Mouse (Mus musculus) lung, embryonic 14.5 days (tissue): Measurements from ENCODE around the gene Npr1. TPM values are rescaled to one million over a fixed set of nuclear protein-coding genes. Genes with fewer than 3 reads are reported as not detected.
A peak's percentile ranks its signal among the peaks of the same experiment; 100 is the strongest.

Experiments
- ATAC-seq: fragments of 200-750 bp; cut with Nextera tagmentation; 2 replicates; pipeline ENCODE4 v1.8.0; 2017; ENCODE audit warnings: mild to moderate bottlenecking, moderate TSS enrichment, moderate library complexity; ENCODE audit not compliant: insufficient read depth
- DNase-seq: peaks from one replicate; pipeline ENCODE4 v3.0.0-alpha.2; 2015
- H3K27ac ChIP-seq: fragments of 300-500 bp; sonication (generic); 2 replicates; pipeline ENCODE4 v1.5.1; 2014; ENCODE audit warnings: low read depth, mild to moderate bottlenecking, moderate library complexity
- H3K27me3 ChIP-seq: fragments of 300-500 bp; sonication (generic); 2 replicates; pipeline ENCODE4 v1.6.1; 2014; ENCODE audit warnings: low read length, control low read depth; ENCODE audit not compliant: insufficient read depth
- H3K36me3 ChIP-seq: fragments of 300-500 bp; sonication (generic); 2 replicates; pipeline ENCODE4 v1.6.1; 2014; ENCODE audit warnings: control low read depth; ENCODE audit not compliant: insufficient read depth
- H3K4me1 ChIP-seq: fragments of 300-500 bp; sonication (generic); 2 replicates; pipeline ENCODE4 v1.6.1; 2014; ENCODE audit warnings: antibody characterized with exemption, control low read depth; ENCODE audit not compliant: insufficient read depth
- H3K4me2 ChIP-seq: fragments of 300-500 bp; sonication (generic); 2 replicates; pipeline ENCODE4 v1.6.1; 2014; ENCODE audit warnings: mild to moderate bottlenecking
- H3K4me3 ChIP-seq: fragments of 300-500 bp; sonication (generic); 2 replicates; pipeline ENCODE4 v1.5.1; 2014; ENCODE audit warnings: low read depth, low read length
- H3K9ac ChIP-seq: fragments of 300-500 bp; sonication (generic); 2 replicates; pipeline ENCODE4 v1.6.1; 2014
- H3K9me3 ChIP-seq: fragments of 300-500 bp; sonication (generic); 2 replicates; pipeline ENCODE4 v1.6.1; 2016; ENCODE audit warnings: low read depth, low read length, control low read depth
- CTCF ChIP-seq: IDR thresholded peaks from 2 replicates; pipeline ENCODE4 v1.5.1; 2016; ENCODE audit warnings: antibody characterized with exemption, low read depth
- WGBS: fragments of 180-500 bp; shearing (Covaris S2); extraction: QIAGEN DNeasy Blood & Tissue Kit; methylation state at CpG from one replicate; pipeline ENCODE4 v1.1.7; 2014; 5-methylcytosine and 5-hydroxymethylcytosine counted together
- polyA plus RNA-seq: library from polyadenylated mRNA; unstranded; fragments of >200 nt; fragmentation: Nextera tagmentation; extraction: Ambion mirVana; gene quantifications from 2 replicates; pipeline ENCODE4 v1.2.1, GENCODE M21; 2014

Npr1 gene
- polyA plus RNA-seq, 1 experiment from 2014 or later: 17.8 TPM

- TF ChIP-seq CTCF: no peak
Measured at GRCm38 (mm10) chr3:90427574-90427973, 38.1 kb downstream of the Npr1 start.

DNA sequence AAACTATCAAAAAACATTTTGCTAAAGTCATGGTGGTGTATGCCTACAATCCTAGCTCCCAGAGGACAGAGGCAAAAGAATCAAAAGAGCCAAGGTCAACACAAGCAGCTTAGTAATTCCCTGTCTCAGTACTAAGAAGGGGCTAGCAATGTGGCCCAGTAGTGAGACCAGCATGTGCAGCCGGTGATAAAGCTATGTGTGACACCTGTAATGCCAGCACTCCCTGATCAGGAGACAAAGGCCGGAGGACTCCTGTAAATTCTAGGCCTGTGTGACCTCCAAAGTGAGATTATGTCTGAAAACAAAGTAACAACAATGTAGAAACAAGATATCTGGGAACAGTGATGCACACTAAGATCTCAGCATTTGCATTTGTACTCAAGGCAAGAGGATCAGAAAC is 40.2 kb downstream of the Npr1 start:
- Histone ChIP-seq H3K9ac (no peak overlapping the region), H3K4me2 (no peak overlapping the region), H3K4me3 (no peak overlapping the region), H3K27me3 (no peaks in the 10 kb centered on the region), H3K4me1 (no peaks in the 10 kb centered on the region), H3K9me3 (no peaks in the 10 kb centered on the region), H3K36me3 (peaks cover 38% of the 10 kb centered on the region), H3K27ac (no peak overlapping the region)
- 69% methylated on average over 2 of the region's 2 CpGs for WGBS
- DNase-seq (no peak), ATAC-seq (no peak)
- TF ChIP-seq CTCF: no peak

More at GRCm38 (mm10) chr3:90427574-90427973, 38.1 kb downstream of the Npr1 start:
- Histone ChIP-seq H3K4me2 (no peak overlapping the region), H3K36me3 (peaks cover 24% of the 10 kb centered on the region), H3K9ac (no peak overlapping the region), H3K27me3 (no peaks in the 10 kb centered on the region), H3K27ac (no peak overlapping the region), H3K4me1 (peaks cover 16% of the 10 kb centered on the region; the same call in 1 of the 2 replicates), H3K4me3 (no peak overlapping the region), H3K9me3 (no peaks in the 10 kb centered on the region)
- ATAC-seq (no peak), DNase-seq (no peak)
- WGBS: 92% methylated on average over 1 of the region's 1 CpGs

GRCm38 (mm10) chr3:90423549-90423948 is 42.1 kb downstream of the Npr1 start:
- Histone ChIP-seq H3K4me1 (no peaks in the 10 kb centered on the region), H3K4me3 (no peak overlapping the region), H3K36me3 (peaks cover 53% of the 10 kb centered on the region), H3K27ac (no peak overlapping the region), H3K9ac (no peak overlapping the region), H3K27me3 (no peaks in the 10 kb centered on the region), H3K9me3 (no peaks in the 10 kb centered on the region), H3K4me2 (no peak overlapping the region)
- no peak for DNase-seq
- ATAC-seq: no peak
- TF ChIP-seq CTCF: no peak

GRCm38 (mm10) chr3:90420696-90421095 is 45.0 kb downstream of the Npr1 start:
- 81% methylated on average over 6 of the region's 6 CpGs for WGBS
- DNase-seq (no peak), ATAC-seq (no peak)
- no peak overlapping the region for H3K4me2 ChIP-seq
- peaks cover 72% of the 10 kb centered on the region for H3K36me3 ChIP-seq
- H3K9me3 ChIP-seq: no peaks in the 10 kb centered on the region
- no peak for TF ChIP-seq CTCF
- no peaks in the 10 kb centered on the region for H3K4me1 ChIP-seq
- no peak overlapping the region for H3K27ac ChIP-seq
- no peak overlapping the region for H3K9ac ChIP-seq
- H3K4me3 ChIP-seq: no peak overlapping the region
- H3K27me3 ChIP-seq: no peaks in the 10 kb centered on the region

DNA sequence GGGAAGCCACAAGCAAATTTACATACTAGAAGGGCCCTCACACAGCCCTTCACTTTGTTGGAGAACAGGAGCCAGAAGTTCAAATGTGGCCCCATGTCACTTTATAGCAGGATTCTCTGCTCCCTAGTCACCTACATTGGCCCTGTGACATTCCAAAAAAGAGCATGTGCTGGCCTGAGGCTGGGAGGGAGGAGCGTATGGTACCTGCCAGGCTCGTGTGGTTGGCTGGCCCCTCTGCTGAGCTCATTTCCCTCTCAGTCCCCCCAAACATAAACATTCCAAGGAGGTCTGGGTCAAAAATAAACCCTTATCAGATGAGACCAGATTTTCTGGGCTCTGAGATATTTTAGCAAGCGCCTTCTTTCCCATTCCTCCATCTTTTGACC is 52.7 kb downstream of the Npr1 start:
- peaks cover 90% of the 10 kb centered on the region for H3K36me3 ChIP-seq
- TF ChIP-seq CTCF: no peak
- no peaks in the 10 kb centered on the region for H3K9me3 ChIP-seq
- H3K9ac ChIP-seq: no peak overlapping the region
- H3K4me2 ChIP-seq: no peak overlapping the region
- 17% methylated on average over 3 of the region's 3 CpGs for WGBS
- H3K27ac ChIP-seq: no peak overlapping the region
- H3K4me1 ChIP-seq: no peaks in the 10 kb centered on the region
- H3K27me3 ChIP-seq: no peaks in the 10 kb centered on the region
- peak; percentile 41; the same call in 1 of the 2 replicates for ATAC-seq
- no peak for DNase-seq
- H3K4me3 ChIP-seq: no peak overlapping the region

GRCm38 (mm10) chr3:90412312-90413010 is 53.2 kb downstream of the Npr1 start:
- no peaks in the 10 kb centered on the region for H3K4me1 ChIP-seq
- H3K27me3 ChIP-seq: no peaks in the 10 kb centered on the region
- no peak overlapping the region for H3K4me2 ChIP-seq
- H3K9me3 ChIP-seq: no peaks in the 10 kb centered on the region
- 46% methylated on average over 5 of the region's 5 CpGs for WGBS
- peak; percentile 96 for TF ChIP-seq CTCF
- no peak overlapping the region for H3K4me3 ChIP-seq
- ATAC-seq: peak; percentile 68
- H3K27ac ChIP-seq: no peak overlapping the region
- H3K9ac ChIP-seq: no peak overlapping the region
- H3K36me3 ChIP-seq: peaks cover 90% of the 10 kb centered on the region
- DNase-seq: peak; percentile 90

DNA sequence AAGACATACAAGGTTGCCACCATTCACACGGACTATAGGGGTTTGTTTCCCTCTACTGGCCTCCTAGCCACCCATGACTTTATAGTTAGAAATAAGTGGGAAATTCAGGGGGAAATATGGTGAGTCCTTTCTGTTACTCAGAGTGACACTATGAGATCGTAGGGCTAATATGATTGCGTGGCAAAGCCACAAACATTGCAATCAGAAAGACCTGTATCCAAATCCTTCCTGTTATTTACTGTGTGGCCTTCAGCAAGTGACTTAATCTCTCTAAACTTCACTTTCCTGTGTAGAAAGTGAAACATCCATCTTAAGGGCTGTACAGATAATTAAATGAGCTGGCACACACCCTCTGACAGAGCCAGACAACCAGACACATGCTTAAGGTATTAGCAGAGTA is 56.9 kb downstream of the Npr1 start:
- Histone ChIP-seq H3K9me3 (no peaks in the 10 kb centered on the region), H3K4me3 (no peak overlapping the region), H3K36me3 (peaks cover 91% of the 10 kb centered on the region), H3K9ac (no peak overlapping the region), H3K4me2 (no peak overlapping the region), H3K27me3 (no peaks in the 10 kb centered on the region), H3K4me1 (no peaks in the 10 kb centered on the region), H3K27ac (no peak overlapping the region)
- WGBS: 84% methylated on average over 3 of the region's 3 CpGs
- no peak for ATAC-seq
- TF ChIP-seq CTCF: no peak
- DNase-seq: no peak
